In the genomic region with DNA sequence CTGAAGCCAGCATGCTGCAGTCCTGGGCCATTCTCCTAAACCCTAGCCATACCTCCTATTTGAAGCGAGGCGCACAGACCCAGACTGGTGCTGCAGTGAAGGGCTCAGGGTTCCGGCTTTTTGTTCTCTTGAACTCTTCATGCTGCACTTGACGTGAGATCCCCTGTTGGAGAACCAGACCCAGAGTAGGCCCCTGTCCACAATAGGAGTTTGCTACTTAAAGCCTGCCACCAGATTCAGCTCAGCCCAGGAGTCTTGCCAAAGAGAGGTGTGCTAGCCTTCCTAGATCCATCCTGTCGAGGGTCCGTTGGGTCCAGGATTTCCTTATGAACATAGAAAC, we compare ENCODE assay signal across 8 mouse cellular contexts. TPM values are rescaled to one million over a fixed set of nuclear protein-coding genes. Genes with fewer than 3 reads are reported as not detected.
DNase-seq lines count a peak whose midpoint lies in the region; ATAC-seq and TF ChIP-seq lines count a peak whose summit lies in the region.

No protein-coding gene starts in this region.

- ATAC-seq in heart, postnatal 0 days (ENCODE audit: insufficient read depth, low read depth) = no peak
- no peak for ATAC-seq in hindbrain, embryonic 13.5 days (ENCODE audit: low FRiP score)
- ATAC-seq in midbrain, embryonic 13.5 days = no peak

- H3K9ac ChIP-seq in heart, postnatal 0 days (replicated peaks; ENCODE audit: low read depth, low read length) = peak overlapping the region; percentile 88
- peak overlapping the region; percentile 99 for H3K9ac ChIP-seq in hindbrain, embryonic 13.5 days
- H3K9ac ChIP-seq in midbrain, embryonic 13.5 days (replicated peaks) = peak overlapping the region; percentile 99

- WGBS in heart, postnatal 0 days = 14% methylated on average over 6 of the region's 6 CpGs
- WGBS in bone marrow, adult 2 months = 31% methylated on average over 6 of the region's 6 CpGs
- WGBS in hindbrain, embryonic 13.5 days = 5% methylated on average over 6 of the region's 6 CpGs
- 5% methylated on average over 6 of the region's 6 CpGs for WGBS in midbrain, embryonic 13.5 days

- intact Hi-C loops in heart, postnatal 36 days (cut with DNase I) = loop anchor here (2.0 kb wide), 1 partner anchor 15 kb away; no protein-coding TSS in a partner anchor
- intact Hi-C loops in left cerebral cortex, postnatal 4 days (cut with DNase I) = loop anchor here (2.0 to 5.0 kb wide), 2 partner anchors 49 to 109 kb away; a partner anchor contains a TSS

- peaks cover 37% of the 10 kb centered on the region for H3K4me1 ChIP-seq in heart, postnatal 0 days (ENCODE audit: control insufficient read depth, insufficient read depth)
- peaks cover 2% of the 10 kb centered on the region; the same call in 1 of the 2 replicates for H3K4me1 ChIP-seq in bone marrow, adult 2 months (ENCODE audit: control insufficient read depth, insufficient read depth, low read length)
- H3K4me1 ChIP-seq in hindbrain, embryonic 13.5 days (replicated peaks) = peaks cover 50% of the 10 kb centered on the region
- peaks cover 43% of the 10 kb centered on the region for H3K4me1 ChIP-seq in midbrain, embryonic 13.5 days (replicated peaks)

- H3K27ac ChIP-seq in heart, postnatal 0 days (ENCODE audit: low read depth) = no peak overlapping the region
- no peak overlapping the region for H3K27ac ChIP-seq in bone marrow, adult 2 months (ENCODE audit: control insufficient read depth, insufficient read depth, low read depth, low read length, poor library complexity)
- H3K27ac ChIP-seq in hindbrain, embryonic 13.5 days = peak overlapping the region; percentile 98
- peak overlapping the region; percentile 96 for H3K27ac ChIP-seq in midbrain, embryonic 13.5 days

- H3K4me2 ChIP-seq in heart, postnatal 0 days (ENCODE audit: low read depth, low read length) = peak overlapping the region; percentile 91
- peak overlapping the region; percentile 80 for H3K4me2 ChIP-seq in hindbrain, embryonic 13.5 days
- H3K4me2 ChIP-seq in midbrain, embryonic 13.5 days (replicated peaks) = peak overlapping the region; percentile 98

- no peak for TF ChIP-seq POLR2A in bone marrow, adult 2 months (IDR thresholded peaks at IDR 0.05; ENCODE audit: borderline replicate concordance, control insufficient read depth, low read depth, low read length)

- peaks cover 30% of the 10 kb centered on the region for H3K36me3 ChIP-seq in heart, postnatal 0 days (replicated peaks; ENCODE audit: control insufficient read depth, insufficient read depth, low read length)
- H3K36me3 ChIP-seq in hindbrain, embryonic 13.5 days = peaks cover 35% of the 10 kb centered on the region
- H3K36me3 ChIP-seq in midbrain, embryonic 13.5 days = peaks cover 34% of the 10 kb centered on the region

- no peak for TF ChIP-seq CTCF in heart, postnatal 0 days (IDR thresholded peaks at IDR 0.05; ENCODE audit: low read depth)
- TF ChIP-seq CTCF in bone marrow, adult 2 months (IDR thresholded peaks at IDR 0.05; ENCODE audit: control insufficient read depth, insufficient read depth, low read length) = no peak

- no peak for TF ChIP-seq EP300 in heart, postnatal 0 days (IDR thresholded peaks at IDR 0.05; ENCODE audit: low read depth)

- no peak for DNase-seq in heart, postnatal 0 days (ENCODE audit: low spot score)
- DNase-seq in heart, postnatal 36 days = no peak
- DNase-seq in frontal cortex, postnatal 14 days (ENCODE audit: low spot score in 2 of 2) = no peak
- DNase-seq in thymus, adult 18-20 months = no peak
- DNase-seq in left cerebral cortex, postnatal 4 days = no peak

- no peaks in the 10 kb centered on the region for H3K27me3 ChIP-seq in heart, postnatal 0 days (ENCODE audit: control insufficient read depth, insufficient read depth, low read length)
- peaks cover 26% of the 10 kb centered on the region for H3K27me3 ChIP-seq in hindbrain, embryonic 13.5 days
- peaks cover 26% of the 10 kb centered on the region for H3K27me3 ChIP-seq in midbrain, embryonic 13.5 days

- H3K4me3 ChIP-seq in heart, postnatal 0 days (ENCODE audit: low read depth, low read length) = peak overlapping the region; percentile 84
- H3K4me3 ChIP-seq in bone marrow, adult 2 months (replicated peaks; ENCODE audit: control insufficient read depth, low read depth, low read length) = peak overlapping the region; percentile 92
- H3K4me3 ChIP-seq in hindbrain, embryonic 13.5 days = peak overlapping the region; percentile 99
- H3K4me3 ChIP-seq in midbrain, embryonic 13.5 days (replicated peaks) = peak overlapping the region; percentile 100

- H3K9me3 ChIP-seq in heart, postnatal 0 days (replicated peaks; ENCODE audit: control insufficient read depth, low read length) = no peaks in the 10 kb centered on the region
- H3K9me3 ChIP-seq in hindbrain, embryonic 13.5 days = no peaks in the 10 kb centered on the region
- no peaks in the 10 kb centered on the region for H3K9me3 ChIP-seq in midbrain, embryonic 13.5 days

RNA-seq across cellular contexts. Expression of a gene that starts 1.0 kb away (rescaled TPM):
- total RNA-seq in heart, postnatal 0 days (2014; rRNA removed; ENCODE audit: low replicate concordance) = 32.5 and 36.0 TPM in 2 replicates
- 5.7 and 6.1 TPM in 2 replicates for polyA plus RNA-seq in heart, postnatal 0 days (2015; fragmentation: Nextera tagmentation; extraction: Ambion mirVana)
- 10 to 100 TPM; 64.3 to 64.7 TPM for total RNA-seq in heart, postnatal 36 days (2021)
- 19.9 and 37.9 TPM in 2 replicates for polyA plus RNA-seq in bone marrow, adult 2 months (2011; ENCODE audit: insufficient read depth, insufficient read length, low replicate concordance, missing spikeins)
- 22.5 and 23.4 TPM in 2 replicates for polyA plus RNA-seq in hindbrain, embryonic 13.5 days (2015; fragmentation: Nextera tagmentation; extraction: Ambion mirVana)
- polyA plus RNA-seq in midbrain, embryonic 13.5 days (2015; fragmentation: Nextera tagmentation; extraction: Ambion mirVana) = 20.9 and 24.8 TPM in 2 replicates
- 100 to 1,000 TPM; 199 to 202 TPM for total RNA-seq in left cerebral cortex, postnatal 4 days (2021)

RNA-seq across cellular contexts. Expression of a gene that starts 16.4 kb away (rescaled TPM):
- total RNA-seq in heart, postnatal 0 days (2014; rRNA removed; ENCODE audit: low replicate concordance) = 163 and 234 TPM in 2 replicates
- 457 and 460 TPM in 2 replicates for polyA plus RNA-seq in heart, postnatal 0 days (2015; fragmentation: Nextera tagmentation; extraction: Ambion mirVana)
- 100 to 1,000 TPM; 166 to 176 TPM for total RNA-seq in heart, postnatal 36 days (2021)
- 81.3 and 149 TPM in 2 replicates for polyA plus RNA-seq in bone marrow, adult 2 months (2011; ENCODE audit: insufficient read depth, insufficient read length, low replicate concordance, missing spikeins)
- polyA plus RNA-seq in hindbrain, embryonic 13.5 days (2015; fragmentation: Nextera tagmentation; extraction: Ambion mirVana) = 665 and 670 TPM in 2 replicates
- 676 and 705 TPM in 2 replicates for polyA plus RNA-seq in midbrain, embryonic 13.5 days (2015; fragmentation: Nextera tagmentation; extraction: Ambion mirVana)
- total RNA-seq in left cerebral cortex, postnatal 4 days (2021) = 100 to 1,000 TPM; 244 to 245 TPM

RNA-seq across cellular contexts. Expression of a gene that starts 16.5 kb away (rescaled TPM):
- 3.3 and 5.3 TPM in 2 replicates for total RNA-seq in heart, postnatal 0 days (2014; rRNA removed; ENCODE audit: low replicate concordance)
- 2.2 and 2.3 TPM in 2 replicates for polyA plus RNA-seq in heart, postnatal 0 days (2015; fragmentation: Nextera tagmentation; extraction: Ambion mirVana)
- 1 to 10 TPM; 2.0 to 2.4 TPM for total RNA-seq in heart, postnatal 36 days (2021)
- polyA plus RNA-seq in bone marrow, adult 2 months (2011; ENCODE audit: insufficient read depth, insufficient read length, low replicate concordance, missing spikeins) = 1.4 and 1.9 TPM in 2 replicates
- polyA plus RNA-seq in hindbrain, embryonic 13.5 days (2015; fragmentation: Nextera tagmentation; extraction: Ambion mirVana) = 52.7 TPM in 2 replicates
- 51.2 and 54.8 TPM in 2 replicates for polyA plus RNA-seq in midbrain, embryonic 13.5 days (2015; fragmentation: Nextera tagmentation; extraction: Ambion mirVana)
- 10 to 100 TPM; 59.2 to 60.9 TPM for total RNA-seq in left cerebral cortex, postnatal 4 days (2021)

RNA-seq across cellular contexts. Expression of a gene that starts 44.6 kb away (rescaled TPM):
- 15.7 and 33.9 TPM in 2 replicates for total RNA-seq in heart, postnatal 0 days (2014; rRNA removed; ENCODE audit: low replicate concordance)
- 21.3 and 22.9 TPM in 2 replicates for polyA plus RNA-seq in heart, postnatal 0 days (2015; fragmentation: Nextera tagmentation; extraction: Ambion mirVana)
- 10 to 100 TPM; 27.1 to 30.0 TPM for total RNA-seq in heart, postnatal 36 days (2021)
- polyA plus RNA-seq in bone marrow, adult 2 months (2011; ENCODE audit: insufficient read depth, insufficient read length, low replicate concordance, missing spikeins) = 3.5 and 8.2 TPM in 2 replicates
- polyA plus RNA-seq in hindbrain, embryonic 13.5 days (2015; fragmentation: Nextera tagmentation; extraction: Ambion mirVana) = 31.9 and 35.0 TPM in 2 replicates
- polyA plus RNA-seq in midbrain, embryonic 13.5 days (2015; fragmentation: Nextera tagmentation; extraction: Ambion mirVana) = 37.1 and 37.3 TPM in 2 replicates
- 10 to 100 TPM; 19.8 to 20.5 TPM for total RNA-seq in left cerebral cortex, postnatal 4 days (2021)

RNA-seq across cellular contexts. Expression of a gene that starts 49.4 kb away (rescaled TPM):
- 4.4 and 5.9 TPM in 2 replicates for total RNA-seq in heart, postnatal 0 days (2014; rRNA removed; ENCODE audit: low replicate concordance)
- polyA plus RNA-seq in heart, postnatal 0 days (2015; fragmentation: Nextera tagmentation; extraction: Ambion mirVana) = 1.8 TPM in 2 replicates
- 10 to 100 TPM; 15.5 to 21.3 TPM for total RNA-seq in heart, postnatal 36 days (2021)
- 14.0 and 22.9 TPM in 2 replicates for polyA plus RNA-seq in bone marrow, adult 2 months (2011; ENCODE audit: insufficient read depth, insufficient read length, low replicate concordance, missing spikeins)
- polyA plus RNA-seq in hindbrain, embryonic 13.5 days (2015; fragmentation: Nextera tagmentation; extraction: Ambion mirVana) = 3.9 and 4.5 TPM in 2 replicates
- 4.1 and 4.5 TPM in 2 replicates for polyA plus RNA-seq in midbrain, embryonic 13.5 days (2015; fragmentation: Nextera tagmentation; extraction: Ambion mirVana)
- 10 to 100 TPM; 24.5 to 27.9 TPM for total RNA-seq in left cerebral cortex, postnatal 4 days (2021)

Comparison
In these comparisons a context has a peak if more than half of its experiments do, and no peak if none do; other contexts are left out.
1. H3K27ac ChIP-seq: peak in hindbrain, embryonic 13.5 days (single experiment) and midbrain, embryonic 13.5 days (single experiment); none in heart, postnatal 0 days (single experiment) and bone marrow, adult 2 months (single experiment).
2. RNA of a gene that starts 16.5 kb away (polyA plus RNA-seq): 52.7 TPM in hindbrain, embryonic 13.5 days and 51.2 to 54.8 TPM in midbrain, embryonic 13.5 days; 2.2 to 2.3 TPM in heart, postnatal 0 days and 1.4 to 1.9 TPM in bone marrow, adult 2 months; every median in the first group is over 10 times any median in the second.
3. Peak in every context shown above with its lines, with median percentiles within 50 percentile points of each other: H3K4me2 ChIP-seq, H3K4me3 ChIP-seq and H3K9ac ChIP-seq.